Mouse (Mus musculus) brown adipose tissue, adult 24 weeks (tissue): ENCODE data around the gene Pigp. TPM values are rescaled to one million over a fixed set of nuclear protein-coding genes. Genes with fewer than 3 reads are reported as not detected.

ENCODE experiments used
- H3K27ac ChIP-seq: fragments of 200-500 bp; replicated peaks from 2 replicates; pipeline ENCODE4 v1.5.1; 2012; ENCODE audit warnings: low read depth, mild to moderate bottlenecking, low read length
- H3K4me1 ChIP-seq: fragments of 200-500 bp; 2 replicates; pipeline ENCODE4 v1.6.1; 2012; ENCODE audit warnings: low read length, mixed read lengths; ENCODE audit not compliant: control insufficient read depth, insufficient read depth, insufficient read length
- H3K4me3 ChIP-seq: fragments of 200-500 bp; 2 replicates; pipeline ENCODE4 v1.5.1; 2012; ENCODE audit warnings: low read depth, mild to moderate bottlenecking, low read length, moderate library complexity; ENCODE audit not compliant: insufficient read depth
- polyA plus RNA-seq: library from polyadenylated mRNA; stranded (reverse); fragments of >200 nt; gene quantifications from 2 replicates; pipeline ENCODE4 v1.2.4, GENCODE M21; 2012; ENCODE audit not compliant: missing spikeins, insufficient read depth, insufficient read length

Gene Pigp
- polyA plus RNA-seq = 88.8 and 109 TPM in 2 replicates

DNA sequence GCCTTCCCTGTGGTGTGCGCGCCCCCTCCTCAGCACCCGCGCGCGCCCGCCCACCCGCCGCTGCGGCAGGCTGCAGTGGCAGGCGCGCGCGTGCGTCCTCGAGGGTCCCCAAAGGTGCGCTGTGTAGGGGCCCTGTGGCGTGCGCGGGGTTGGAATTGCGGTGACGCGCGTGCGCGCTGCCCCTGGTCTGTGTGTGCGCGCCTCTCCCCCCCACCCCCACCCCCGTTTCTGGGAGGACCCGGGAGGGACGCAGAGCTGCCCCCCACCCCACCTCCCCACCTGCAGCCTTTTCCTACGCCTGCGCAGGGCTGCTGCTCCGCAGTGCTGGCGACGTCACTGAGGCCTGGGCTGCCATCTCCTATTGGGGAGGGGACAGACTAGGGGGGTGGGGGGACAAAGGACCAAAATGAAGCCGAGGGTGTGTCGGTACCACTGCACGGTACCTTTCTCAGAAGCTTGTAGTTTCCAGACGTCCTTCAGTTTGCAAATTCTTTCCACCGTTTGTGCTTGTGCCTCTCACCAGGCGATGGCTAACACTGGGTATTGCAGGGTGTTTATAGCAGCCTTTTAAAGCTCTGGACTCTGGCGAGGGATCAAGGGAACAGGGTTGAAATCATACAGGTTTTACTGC lies at the start of gene Pigp:
Gene Pigp (minus strand): TSS at position 542 of the 631 bp plus-strand sequence.
- H3K4me3 ChIP-seq = peak within 1 kb of the TSS; percentile 81
- peak within 1 kb of the TSS; percentile 12; the same call in 1 of the 2 replicates for H3K27ac ChIP-seq
- H3K4me1 ChIP-seq = peaks cover 3% of the 10 kb centered on the region; the same call in 1 of the 2 replicates

DNA sequence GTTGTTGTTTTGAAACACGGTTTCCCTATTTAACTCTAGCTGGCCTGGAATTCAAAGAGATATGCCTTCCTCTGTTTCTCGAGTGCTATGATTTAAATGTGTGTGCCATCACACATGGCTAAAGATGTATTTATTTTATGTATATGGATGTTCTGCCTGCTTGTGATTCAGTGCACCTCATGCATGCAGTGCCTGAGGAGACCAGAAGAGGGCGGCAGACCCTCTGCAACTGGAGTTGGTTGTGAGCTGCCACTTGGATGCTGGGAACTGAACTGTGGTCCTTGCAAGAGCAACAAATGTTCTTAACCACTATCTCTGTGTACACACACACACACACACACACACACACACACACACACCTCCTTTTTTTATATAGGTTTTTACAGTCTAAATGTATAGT lies 48.9 kb upstream of the Pigp start:
- H3K27ac ChIP-seq = no peak overlapping the region
- no peaks in the 10 kb centered on the region for H3K4me1 ChIP-seq

DNA sequence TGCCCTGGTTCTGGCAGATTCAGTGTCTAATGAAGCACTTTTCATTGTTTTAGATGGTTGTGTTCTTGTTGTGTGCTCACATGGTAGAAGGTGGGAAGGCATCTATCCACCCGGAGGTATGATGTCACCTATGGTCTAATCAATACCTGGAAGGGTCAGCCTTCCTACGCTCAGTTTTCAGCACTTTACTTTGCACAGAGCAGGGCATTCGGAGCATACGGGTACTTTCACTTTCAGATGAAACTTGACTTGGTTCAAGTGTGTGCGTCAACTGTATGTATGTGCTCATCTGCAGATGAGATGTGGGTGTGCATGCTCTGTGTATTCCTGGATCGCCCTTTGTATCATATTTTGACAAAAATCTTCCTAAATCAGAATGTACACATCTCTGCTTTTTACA lies 42.5 kb upstream of the Pigp start:
- Histone ChIP-seq H3K4me3 (no peak overlapping the region), H3K27ac (no peak overlapping the region)

More for the DNA sequence above, 48.9 kb upstream of the Pigp start:
- H3K4me3 ChIP-seq = no peak overlapping the region

DNA sequence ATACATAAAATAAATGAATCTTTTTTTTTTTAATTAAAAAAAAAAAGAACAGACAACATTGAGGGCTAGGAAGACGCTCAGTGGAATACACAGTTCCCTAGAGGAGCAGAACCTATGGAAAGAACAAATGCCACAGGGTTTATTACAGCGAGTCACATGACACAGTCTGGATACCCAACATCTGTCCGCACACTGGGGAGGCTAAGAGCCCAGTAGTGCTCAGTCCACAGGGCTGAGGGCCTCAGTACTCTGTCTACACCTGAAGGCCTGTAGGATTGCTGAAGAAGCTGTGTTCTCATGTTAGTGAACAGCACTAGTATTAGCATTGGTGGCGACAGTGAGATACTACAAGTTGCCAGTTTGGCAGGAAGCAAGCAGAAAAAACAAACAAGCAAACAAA lies 41.1 kb upstream of the Pigp start:
- Histone ChIP-seq H3K27ac (no peak overlapping the region), H3K4me3 (no peak overlapping the region), H3K4me1 (no peaks in the 10 kb centered on the region)

More for the DNA sequence above, 42.5 kb upstream of the Pigp start:
- no peaks in the 10 kb centered on the region for H3K4me1 ChIP-seq

DNA sequence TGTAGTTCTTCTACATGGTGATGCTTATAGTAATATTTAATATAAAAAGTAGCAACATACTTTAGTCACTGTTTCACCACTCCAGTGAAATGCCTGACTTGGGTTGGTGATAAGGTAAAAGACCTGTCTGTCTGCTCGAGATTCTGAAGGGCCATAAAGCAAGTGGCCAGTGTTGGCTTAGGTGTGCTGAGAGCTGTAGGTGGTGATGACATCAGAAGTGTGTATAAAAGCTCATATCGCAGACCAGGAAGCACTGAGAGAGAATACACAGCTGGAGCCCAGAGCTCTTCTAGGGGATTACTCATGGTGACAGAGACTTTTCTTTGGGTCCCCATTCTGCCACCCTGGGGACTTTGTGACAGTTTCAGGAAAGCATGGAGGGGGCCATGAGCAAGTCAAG lies 40.6 kb upstream of the Pigp start:
- H3K27ac ChIP-seq = no peak overlapping the region
- no peaks in the 10 kb centered on the region for H3K4me1 ChIP-seq
- no peak overlapping the region for H3K4me3 ChIP-seq

DNA sequence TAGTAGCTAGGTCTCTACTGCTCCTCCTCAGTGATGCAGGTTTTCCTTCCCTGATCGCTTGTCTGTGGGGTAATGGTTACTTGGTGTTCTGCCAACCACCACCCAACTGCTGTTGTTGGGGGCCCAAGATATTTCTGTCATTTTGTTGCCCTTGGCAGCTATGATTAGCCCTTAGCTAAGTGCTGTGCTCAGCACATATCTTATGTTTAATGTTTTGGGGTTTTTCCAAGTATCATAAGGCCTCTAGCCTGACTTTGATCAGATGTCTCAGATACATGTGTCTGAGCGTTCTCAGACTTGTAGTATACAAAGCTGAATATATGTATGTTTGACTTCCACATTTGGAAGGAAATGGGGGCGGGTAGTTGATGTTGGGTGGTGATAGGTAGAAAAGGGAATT lies 39.6 kb upstream of the Pigp start:
- no peak overlapping the region for H3K27ac ChIP-seq
- no peaks in the 10 kb centered on the region for H3K4me1 ChIP-seq
- H3K4me3 ChIP-seq = no peak overlapping the region

DNA sequence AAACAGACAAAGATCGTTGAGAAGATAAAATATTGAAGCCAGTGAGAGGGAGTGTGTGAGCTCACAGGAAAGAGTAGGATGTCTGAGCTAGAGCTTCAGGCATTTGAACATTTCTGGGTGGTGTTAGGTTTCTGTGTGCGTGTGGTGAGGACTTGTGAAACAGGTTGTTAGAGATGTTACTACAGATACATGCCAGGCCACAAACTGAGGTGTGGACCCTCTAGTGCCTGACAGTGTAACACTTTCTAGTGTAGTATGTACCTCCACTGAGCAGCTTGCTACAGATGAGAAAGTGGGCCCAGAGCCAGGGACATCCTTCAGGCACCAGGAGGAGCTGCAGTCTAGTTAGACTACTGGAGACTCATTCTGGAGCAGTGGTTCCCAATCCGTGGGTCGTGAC lies 30.5 kb upstream of the Pigp start:
- H3K4me1 ChIP-seq = no peaks in the 10 kb centered on the region
- H3K4me3 ChIP-seq = no peak overlapping the region
- no peak overlapping the region for H3K27ac ChIP-seq

DNA sequence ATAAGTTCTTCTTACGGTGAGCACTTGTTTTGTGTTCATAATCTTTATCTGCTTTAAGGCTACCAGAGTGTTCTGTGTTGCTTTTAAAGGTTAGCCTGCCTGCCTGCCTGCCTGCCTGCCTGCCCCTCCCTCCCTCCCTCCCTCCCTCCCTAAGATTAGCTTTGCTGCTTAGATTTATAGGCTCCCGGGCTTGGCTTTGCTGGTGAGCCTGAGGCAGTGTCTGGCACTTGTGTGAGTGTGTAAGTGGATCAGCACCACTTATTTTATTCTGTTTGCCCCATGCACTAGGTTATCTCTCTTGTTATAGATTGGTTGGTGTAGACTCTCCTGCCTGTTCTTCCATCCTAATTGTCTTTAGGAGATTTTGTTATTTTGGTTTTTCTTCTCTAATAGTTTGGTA lies 30.0 kb upstream of the Pigp start:
- Histone ChIP-seq H3K27ac (no peak overlapping the region), H3K4me1 (no peaks in the 10 kb centered on the region), H3K4me3 (no peak overlapping the region)

DNA sequence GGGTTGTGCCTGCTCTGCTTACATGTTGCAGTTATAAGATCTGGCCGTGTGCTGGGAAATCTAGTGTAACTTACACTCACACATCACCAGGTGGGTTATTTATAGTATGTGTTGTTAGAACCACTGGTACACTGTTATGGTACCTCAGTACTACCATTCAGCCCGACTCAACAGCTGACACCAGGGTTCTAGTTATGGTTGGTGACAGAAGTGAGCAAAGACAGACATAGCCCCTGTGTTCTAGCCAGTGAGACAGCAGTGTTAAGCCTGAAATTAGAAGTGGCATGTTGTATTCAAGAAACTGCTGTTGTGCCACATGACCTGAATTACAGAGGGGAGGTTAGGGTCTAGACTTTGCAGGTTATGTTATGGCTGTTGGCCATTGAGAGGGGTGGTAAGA lies 27.5 kb upstream of the Pigp start:
- Histone ChIP-seq H3K4me1 (no peaks in the 10 kb centered on the region), H3K27ac (no peak overlapping the region), H3K4me3 (no peak overlapping the region)

DNA sequence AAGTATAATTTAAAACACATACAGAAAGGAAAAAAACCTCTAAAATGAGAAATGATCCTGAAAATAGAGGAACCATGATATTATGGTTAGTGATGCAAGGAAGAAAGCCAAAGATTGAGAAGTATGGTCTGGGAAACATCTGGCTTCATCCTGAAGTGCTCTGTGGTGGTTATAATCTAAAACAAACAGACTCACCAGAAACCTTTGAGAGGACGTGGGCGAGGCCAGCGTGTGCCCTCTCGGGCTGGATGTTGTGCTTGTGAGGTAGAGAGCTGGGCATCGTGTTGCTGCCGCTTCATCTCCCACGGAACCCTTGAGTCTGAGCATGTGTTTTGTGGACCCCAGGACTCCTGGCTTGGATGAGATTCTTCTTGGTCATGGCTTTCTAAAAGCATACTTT lies 25.0 kb upstream of the Pigp start:
- no peak overlapping the region for H3K4me3 ChIP-seq
- no peak overlapping the region for H3K27ac ChIP-seq
- H3K4me1 ChIP-seq = no peaks in the 10 kb centered on the region; the same call in 1 of the 2 replicates

DNA sequence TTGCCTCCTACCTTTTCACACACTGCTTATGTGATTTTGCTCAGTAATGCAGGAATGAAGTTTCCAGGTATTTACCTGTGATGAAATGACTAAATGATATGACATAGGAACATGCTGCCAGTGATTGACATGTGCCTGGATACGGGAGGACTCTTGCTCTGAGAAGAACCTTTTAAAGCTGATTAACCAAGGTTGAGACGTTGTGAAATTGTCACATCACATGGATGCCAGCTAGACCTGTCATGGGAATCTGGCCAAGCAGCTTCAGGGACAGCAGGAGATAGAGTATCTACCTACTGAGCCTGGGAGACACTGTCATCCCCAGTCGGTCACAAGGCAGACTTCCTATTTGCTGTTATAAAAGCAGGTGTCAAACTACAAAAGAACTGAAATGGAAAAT lies 23.4 kb upstream of the Pigp start:
- no peaks in the 10 kb centered on the region; the same call in 1 of the 2 replicates for H3K4me1 ChIP-seq
- H3K4me3 ChIP-seq = no peak overlapping the region
- no peak overlapping the region for H3K27ac ChIP-seq

DNA sequence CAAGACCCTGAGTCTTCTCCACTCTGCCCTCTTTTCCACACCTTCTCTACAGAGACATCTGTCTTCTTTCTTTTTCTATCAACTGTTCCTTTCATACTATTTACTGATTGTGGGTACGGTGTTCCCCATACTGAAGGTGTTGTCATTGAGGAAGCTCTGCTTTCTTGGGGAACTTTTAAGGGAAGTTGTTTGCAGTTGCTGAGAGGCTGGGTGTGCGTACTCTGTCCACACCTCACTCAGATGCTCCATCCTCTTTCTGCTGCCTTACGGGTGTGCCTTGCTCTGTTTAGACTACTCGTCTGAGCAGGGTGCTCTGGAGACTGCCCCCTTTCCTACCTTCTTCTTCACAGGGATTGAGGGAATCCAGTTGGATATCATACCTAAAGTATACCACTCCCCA lies 20.7 kb upstream of the Pigp start:
- H3K4me3 ChIP-seq = no peak overlapping the region
- H3K4me1 ChIP-seq = no peaks in the 10 kb centered on the region; the same call in 1 of the 2 replicates
- H3K27ac ChIP-seq = no peak overlapping the region

DNA sequence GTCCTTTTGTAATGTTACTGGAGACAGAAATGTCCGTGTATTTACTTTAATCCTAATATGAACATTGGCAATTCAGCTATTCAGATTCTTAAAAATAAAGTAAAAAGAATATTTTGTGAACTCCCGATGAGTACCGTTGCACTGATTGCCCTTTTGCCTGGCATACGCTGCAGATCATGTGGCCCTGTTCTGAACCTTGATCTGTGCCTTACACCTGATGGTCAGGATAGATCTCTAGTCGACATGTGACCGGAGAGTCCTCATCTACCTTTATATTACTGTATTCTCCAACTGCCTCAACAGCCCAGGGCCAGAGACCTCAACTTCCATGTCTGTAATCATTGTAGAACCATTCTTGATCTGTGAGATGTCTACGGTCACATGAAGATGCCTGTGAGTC lies 16.0 kb upstream of the Pigp start:
- H3K27ac ChIP-seq = no peak overlapping the region
- H3K4me3 ChIP-seq = no peak overlapping the region
- no peaks in the 10 kb centered on the region; the same call in 1 of the 2 replicates for H3K4me1 ChIP-seq

DNA sequence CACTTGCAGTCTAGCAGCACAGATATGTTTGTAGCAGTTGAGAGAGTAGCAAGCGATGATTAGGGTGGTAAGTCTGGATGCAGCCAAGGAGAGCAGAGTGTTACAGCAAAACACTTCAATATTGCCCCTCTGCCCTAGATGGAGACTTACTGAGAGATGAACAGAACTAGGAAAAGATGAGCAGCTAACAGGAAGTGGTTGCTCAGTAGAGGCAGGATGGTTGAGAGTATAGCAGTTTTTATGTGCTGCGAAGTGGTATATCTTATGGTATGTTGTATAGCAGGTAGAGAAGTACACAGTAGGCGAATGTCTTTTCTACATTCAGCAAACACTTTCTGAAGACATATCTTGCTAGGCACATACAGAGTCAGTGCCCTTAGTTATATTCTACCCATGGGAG lies 11.6 kb upstream of the Pigp start:
- Histone ChIP-seq H3K27ac (no peak overlapping the region), H3K4me1 (peaks cover 3% of the 10 kb centered on the region; the same call in 1 of the 2 replicates), H3K4me3 (no peak overlapping the region)

DNA sequence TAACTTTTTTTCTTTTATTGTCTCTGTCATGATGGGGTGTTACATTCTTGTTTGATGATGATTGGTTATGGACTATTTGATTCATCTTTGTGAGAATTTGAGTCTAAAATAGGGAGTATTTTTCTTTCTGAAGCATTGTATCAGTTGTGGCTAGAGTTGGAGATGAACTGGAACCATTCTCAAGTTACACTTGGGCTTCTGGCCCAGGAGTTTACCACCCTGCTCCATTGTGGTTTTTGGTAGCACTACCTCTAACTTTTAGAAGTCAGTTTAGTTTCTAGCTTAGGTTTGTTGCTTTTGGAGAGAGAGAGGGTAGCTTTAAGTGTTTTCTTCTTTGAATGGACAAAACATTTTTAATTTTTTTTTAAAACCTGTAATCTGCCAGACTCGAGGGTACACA lies 7.7 kb upstream of the Pigp start:
- H3K4me3 ChIP-seq = no peak overlapping the region
- H3K27ac ChIP-seq = no peak overlapping the region
- peaks cover 6% of the 10 kb centered on the region; the same call in 1 of the 2 replicates for H3K4me1 ChIP-seq

DNA sequence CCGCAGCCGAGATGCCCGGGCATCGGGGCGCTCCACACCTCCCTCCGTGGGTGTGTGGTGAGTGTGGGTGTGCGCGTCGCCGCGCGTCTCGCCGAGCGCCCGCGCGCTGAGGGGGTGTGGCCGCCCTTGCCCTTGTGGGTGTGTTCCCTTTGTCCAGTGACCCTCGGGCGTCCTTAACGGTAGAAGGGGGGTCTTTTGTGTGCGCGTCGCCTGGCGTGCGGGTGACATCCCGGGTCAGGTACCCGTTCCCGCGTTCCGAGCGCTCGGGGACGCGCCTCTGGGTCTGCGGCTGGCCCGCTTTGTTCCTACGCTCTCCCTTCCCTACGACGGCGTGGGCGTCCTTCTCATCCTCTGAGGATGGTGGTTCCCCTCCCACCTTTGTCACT lies 734 bp downstream of the Pigp start:
- Histone ChIP-seq H3K27ac (peak overlapping the region; percentile 12; the same call in 1 of the 2 replicates), H3K4me3 (peak overlapping the region; percentile 81), H3K4me1 (peaks cover 3% of the 10 kb centered on the region; the same call in 1 of the 2 replicates)
